Mouse (Mus musculus): ENCODE data around the gene Olfr91. TPM values are rescaled to one million over a fixed set of nuclear protein-coding genes. Genes with fewer than 3 reads are reported as not detected.

Olfr91 gene
- total RNA-seq, 2 experiments from 2014 or later, result not detected

GRCm38 (mm10) chr17:37062101-37062641 is 35.9 kb downstream of the Olfr91 start:
- peak in 1 of 2 experiments; percentile 42 for DNase-seq (ENCODE audit: low spot score in 2 of 2)

- no peak for DNase-seq (ENCODE audit: low spot score in 2 of 2)
Observed at GRCm38 (mm10) chr17:37061435-37061834, 36.6 kb downstream of the Olfr91 start.

GRCm38 (mm10) chr17:37056957-37057356 is 41.1 kb downstream of the Olfr91 start:
- DNase-seq (ENCODE audit: low spot score in 2 of 2), result peak in 1 of 2 experiments; percentile 21

- no peak for DNase-seq (ENCODE audit: low spot score in 2 of 2)
Observed at GRCm38 (mm10) chr17:37051745-37052144, 46.3 kb downstream of the Olfr91 start.

- peak in 1 of 2 experiments; percentile 53 for DNase-seq (ENCODE audit: low spot score in 2 of 2)
Observed at GRCm38 (mm10) chr17:37050876-37051275, 47.2 kb downstream of the Olfr91 start.

- DNase-seq (ENCODE audit: low spot score in 2 of 2), result peak; percentile 91 to 92
Observed at GRCm38 (mm10) chr17:37050399-37050798, 47.7 kb downstream of the Olfr91 start.

GRCm38 (mm10) chr17:37049570-37050310 is 48.3 kb downstream of the Olfr91 start:
- DNase-seq (ENCODE audit: low spot score in 2 of 2), result peak; percentile 84 to 89

GRCm38 (mm10) chr17:37048383-37048782 is 49.7 kb downstream of the Olfr91 start:
- no peak for DNase-seq (ENCODE audit: low spot score in 2 of 2)

- no peak for DNase-seq (ENCODE audit: low spot score in 2 of 2)
Observed at GRCm38 (mm10) chr17:37047981-37048380, 50.1 kb downstream of the Olfr91 start.

GRCm38 (mm10) chr17:37047332-37047976 is 50.6 kb downstream of the Olfr91 start:
- no peak for DNase-seq (ENCODE audit: low spot score in 2 of 2)

- DNase-seq (ENCODE audit: low spot score in 2 of 2), result peak; percentile 68 to 79
Observed at GRCm38 (mm10) chr17:37046312-37047112, 51.6 kb downstream of the Olfr91 start.

GRCm38 (mm10) chr17:37045611-37046311 is 52.3 kb downstream of the Olfr91 start, which contains the start of gene Gabbr1:
Gabbr1 (plus strand) TSS chr17:37045966.
- DNase-seq (ENCODE audit: low spot score in 2 of 2), result peak; percentile 78 to 88

- no peak for DNase-seq (ENCODE audit: low spot score in 2 of 2)
Observed at GRCm38 (mm10) chr17:37044651-37045244, 53.3 kb downstream of the Olfr91 start.

Other genes starting within 250 kb of the Olfr91 start
- not detected for gene Trim15, start 231.1 kb downstream of the Olfr91 start, total RNA-seq (2021)
- under 1 TPM in 1 of 2 experiments, not detected in 1; 0.16 TPM for gene Trim10, start 228.7 kb downstream of the Olfr91 start, total RNA-seq (2021)
- gene Trim40, start 208.2 kb downstream of the Olfr91 start, total RNA-seq (2021), result not detected
- not detected for gene Trim31, start 200.2 kb downstream of the Olfr91 start, total RNA-seq (2021)
- 1 to 10 TPM; 4.9 to 5.4 TPM for gene Rnf39, start 155.4 kb downstream of the Olfr91 start, total RNA-seq (2021)
- 100 to 1,000 TPM in 1 of 2 experiments, 10 to 100 TPM in 1; 88.2 to 100 TPM for gene Ppp1r11, start 146.5 kb downstream of the Olfr91 start, total RNA-seq (2021)
- 10 to 100 TPM; 30.2 to 30.3 TPM for gene Znrd1, start 139.7 kb downstream of the Olfr91 start, total RNA-seq (2021)
- gene Znrd1as, start 139.7 kb downstream of the Olfr91 start, total RNA-seq (2021), result 1 to 10 TPM; 4.8 to 5.3 TPM
- gene 2410137M14Rik, start 117.0 kb downstream of the Olfr91 start, total RNA-seq (2021), result under 1 TPM; 0.53 to 0.83 TPM
- gene H2-M5, start 108.7 kb downstream of the Olfr91 start, total RNA-seq (2021), result 1 to 10 TPM; 3.2 to 3.7 TPM
- 10 to 100 TPM; 73.3 to 83.7 TPM for gene Zfp57, start 97.1 kb downstream of the Olfr91 start, total RNA-seq (2021)
- 1 to 10 TPM; 3.2 to 4.3 TPM for gene Mog, start 74.9 kb downstream of the Olfr91 start, total RNA-seq (2021)
- 100 to 1,000 TPM; 594 to 649 TPM for gene Gabbr1, start 52.3 kb downstream of the Olfr91 start, total RNA-seq (2021)
- gene Olfr90, start 9.8 kb downstream of the Olfr91 start, total RNA-seq (2021), result not detected
- gene Olfr92, start 21.8 kb upstream of the Olfr91 start, total RNA-seq (2021), result not detected
- gene Olfr93, start 63.2 kb upstream of the Olfr91 start, total RNA-seq (2021), result not detected
- gene Ubd, start 95.6 kb upstream of the Olfr91 start, total RNA-seq (2021), result not detected
- not detected for gene Olfr94, start 102.7 kb upstream of the Olfr91 start, total RNA-seq (2021)
- gene Olfr95, start 114.8 kb upstream of the Olfr91 start, total RNA-seq (2021), result not detected
- not detected for gene Olfr96, start 121.9 kb upstream of the Olfr91 start, total RNA-seq (2021)
- not detected for gene Olfr97, start 139.1 kb upstream of the Olfr91 start, total RNA-seq (2021)
- not detected for gene Olfr98, start 165.5 kb upstream of the Olfr91 start, total RNA-seq (2021)
- 1 to 10 TPM; 1.7 to 2.5 TPM for gene H2-M3, start 171.9 kb upstream of the Olfr91 start, total RNA-seq (2021)
- gene Olfr99, start 185.2 kb upstream of the Olfr91 start, total RNA-seq (2021), result not detected
- gene Olfr101, start 206.0 kb upstream of the Olfr91 start, total RNA-seq (2021), result not detected
- not detected for gene Olfr102, start 218.8 kb upstream of the Olfr91 start, total RNA-seq (2021)
- gene Olfr103, start 241.4 kb upstream of the Olfr91 start, total RNA-seq (2021), result not detected

Data from layer of hippocampus, postnatal 10 days (tissue).